Mouse (Mus musculus) right cerebral cortex, postnatal 4 days (tissue): ENCODE data around the gene Gm17026.
"Not testable (repeated sequence)": the region's sequence is repeated elsewhere in the genome, so short reads cannot be mapped to it uniquely, and the experiment has no call there.

Source experiments
- DNase-seq: peaks from one replicate; pipeline ENCODE4 v3.0.0-alpha.2; 2022

The Gm17026 gene

DNA sequence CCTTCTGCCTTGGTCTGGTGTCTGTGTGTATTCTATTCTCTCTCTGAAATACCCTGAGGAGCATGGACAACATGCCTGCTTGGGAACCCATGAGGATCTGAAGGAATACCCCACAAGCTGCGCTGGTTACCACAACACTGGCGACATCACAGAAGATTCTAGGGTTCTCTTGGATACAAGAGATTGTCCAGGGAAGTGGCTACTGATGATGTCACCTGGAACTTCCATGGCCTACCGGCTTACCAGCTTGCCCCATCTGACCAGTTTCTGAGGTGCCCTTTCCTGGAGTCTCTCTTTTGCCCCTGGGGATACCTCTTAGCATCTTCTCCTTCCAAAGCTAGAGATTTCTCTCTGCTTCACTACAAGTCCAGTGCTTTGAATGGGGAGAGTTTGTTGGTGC is at the start of gene Gm17026:
Gm17026 (minus strand) TSS at position 101 of the 400 bp plus-strand sequence.
- not testable (repeated sequence) for DNase-seq

- DNase-seq, result not testable (repeated sequence)
Measured at GRCm38 (mm10) chr14:42297258-42297657, 37.4 kb upstream of the Gm17026 start, which contains the start of gene Gm9611. Gm9611 (minus strand) TSS chr14:42297358.

- DNase-seq, result peak; percentile 2
Measured at GRCm38 (mm10) chr14:42216766-42217537, 42.9 kb downstream of the Gm17026 start.
